Mouse (Mus musculus) hindbrain, embryonic 10.5 days (tissue): ENCODE results near the gene Gm10260. TPM values are rescaled to one million over a fixed set of nuclear protein-coding genes. Genes with fewer than 3 reads are reported as not detected.

Experiments used
- DNase-seq: peaks from one replicate; pipeline ENCODE4 v3.0.0-alpha.2; 2017; ENCODE audit warnings: low spot score
- H3K27ac ChIP-seq: fragments of 300-500 bp; sonication (generic); 2 replicates; pipeline ENCODE4 v1.5.1; 2016; ENCODE audit warnings: mild to moderate bottlenecking, moderate library complexity
- H3K27me3 ChIP-seq: fragments of 300-500 bp; sonication (generic); 2 replicates; pipeline ENCODE4 v1.6.1; 2016; ENCODE audit warnings: mild to moderate bottlenecking; ENCODE audit not compliant: poor library complexity, insufficient read depth, severe bottlenecking
- H3K36me3 ChIP-seq: fragments of 300-500 bp; sonication (generic); 2 replicates; pipeline ENCODE4 v1.6.1; 2016; ENCODE audit warnings: mild to moderate bottlenecking, moderate library complexity
- H3K4me1 ChIP-seq: fragments of 300-500 bp; sonication (generic); replicated peaks from 2 replicates; pipeline ENCODE4 v1.6.1; 2016; ENCODE audit warnings: mild to moderate bottlenecking
- H3K4me3 ChIP-seq: fragments of 300-500 bp; sonication (generic); 2 replicates; pipeline ENCODE4 v1.5.1; 2016; ENCODE audit warnings: mild to moderate bottlenecking, moderate library complexity
- H3K9me3 ChIP-seq: fragments of 300-500 bp; sonication (generic); 2 replicates; pipeline ENCODE4 v1.6.1; 2016; ENCODE audit warnings: mild to moderate bottlenecking, moderate library complexity
- WGBS: fragments of 180-500 bp; shearing (Covaris S2); methylation state at CpG from one replicate; pipeline ENCODE4 v1.1.7; 2016; 5-methylcytosine and 5-hydroxymethylcytosine counted together
- polyA plus RNA-seq: library from polyadenylated mRNA; unstranded; fragments of >200 nt; fragmentation: Nextera tagmentation; extraction: Ambion mirVana; gene quantifications from 2 replicates; pipeline ENCODE4 v1.2.1, GENCODE M21; 2016

Gene Gm10260
- polyA plus RNA-seq, 1 experiment from 2014 or later = 3.7 TPM

DNA sequence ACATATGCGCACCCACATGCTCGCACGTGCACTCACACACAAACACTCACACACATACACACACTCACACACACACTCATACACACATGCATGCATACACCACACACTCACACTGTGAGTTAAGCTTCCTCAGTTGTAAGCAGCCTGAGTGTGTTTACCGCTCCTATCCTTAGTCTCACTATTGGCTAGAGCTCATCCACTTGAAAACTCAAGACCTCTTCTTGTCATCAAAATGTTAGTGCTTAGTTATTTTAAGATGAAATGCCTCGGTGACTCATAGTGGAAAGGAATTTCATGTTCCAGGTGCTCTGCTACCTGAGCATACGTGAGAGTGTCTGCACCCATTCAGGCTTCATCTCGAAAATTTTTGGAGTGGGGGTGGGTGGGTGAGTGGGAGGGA lies 21.2 kb upstream of the Gm10260 start:
- no peak overlapping the region for H3K27ac ChIP-seq
- DNase-seq = no peak
- H3K9me3 ChIP-seq = no peaks in the 10 kb centered on the region
- no peak overlapping the region for H3K4me3 ChIP-seq
- peaks cover 5% of the 10 kb centered on the region; the same call in 1 of the 2 replicates for H3K27me3 ChIP-seq
- 89% methylated on average over 7 of the region's 7 CpGs for WGBS
- H3K36me3 ChIP-seq = no peaks in the 10 kb centered on the region
- H3K4me1 ChIP-seq = peaks cover 20% of the 10 kb centered on the region

- WGBS = 80% methylated on average over 2 of the region's 2 CpGs
- H3K27ac ChIP-seq = no peak overlapping the region
- H3K4me1 ChIP-seq = peaks cover 19% of the 10 kb centered on the region
- peaks cover 5% of the 10 kb centered on the region; the same call in 1 of the 2 replicates for H3K27me3 ChIP-seq
- no peak for DNase-seq
- H3K4me3 ChIP-seq = no peak overlapping the region
- no peaks in the 10 kb centered on the region for H3K36me3 ChIP-seq
- H3K9me3 ChIP-seq = no peaks in the 10 kb centered on the region
Observed at GRCm38 (mm10) chr13:97780556-97780955, 20.1 kb upstream of the Gm10260 start.

GRCm38 (mm10) chr13:97779657-97780445 lies 19.4 kb upstream of the Gm10260 start:
- H3K4me1 ChIP-seq = peaks cover 19% of the 10 kb centered on the region
- peaks cover 5% of the 10 kb centered on the region; the same call in 1 of the 2 replicates for H3K27me3 ChIP-seq
- DNase-seq = no peak
- no peaks in the 10 kb centered on the region for H3K36me3 ChIP-seq
- 88% methylated on average over 8 of the region's 8 CpGs for WGBS
- H3K27ac ChIP-seq = no peak overlapping the region
- no peak overlapping the region for H3K4me3 ChIP-seq
- H3K9me3 ChIP-seq = no peaks in the 10 kb centered on the region

GRCm38 (mm10) chr13:97778698-97779194 lies 18.3 kb upstream of the Gm10260 start:
- peaks cover 23% of the 10 kb centered on the region for H3K4me1 ChIP-seq
- no peaks in the 10 kb centered on the region for H3K9me3 ChIP-seq
- no peaks in the 10 kb centered on the region for H3K36me3 ChIP-seq
- WGBS = 89% methylated on average over 5 of the region's 5 CpGs
- H3K27me3 ChIP-seq = peaks cover 5% of the 10 kb centered on the region; the same call in 1 of the 2 replicates
- DNase-seq = no peak
- peak overlapping the region; percentile 23; the same call in 1 of the 2 replicates for H3K27ac ChIP-seq
- H3K4me3 ChIP-seq = no peak overlapping the region

GRCm38 (mm10) chr13:97777667-97778066 lies 17.2 kb upstream of the Gm10260 start:
- Histone ChIP-seq H3K4me1 (peaks cover 23% of the 10 kb centered on the region), H3K4me3 (no peak overlapping the region), H3K27me3 (peaks cover 5% of the 10 kb centered on the region; the same call in 1 of the 2 replicates), H3K9me3 (no peaks in the 10 kb centered on the region), H3K27ac (no peak overlapping the region), H3K36me3 (no peaks in the 10 kb centered on the region)
- WGBS = 81% methylated on average over 2 of the region's 2 CpGs
- no peak for DNase-seq

- DNase-seq = no peak
- Histone ChIP-seq H3K4me1 (peaks cover 16% of the 10 kb centered on the region), H3K4me3 (no peak overlapping the region), H3K27ac (no peak overlapping the region), H3K9me3 (peaks cover 5% of the 10 kb centered on the region; the same call in 1 of the 2 replicates), H3K36me3 (no peaks in the 10 kb centered on the region), H3K27me3 (peaks cover 5% of the 10 kb centered on the region; the same call in 1 of the 2 replicates)
- 51% methylated on average over 3 of the region's 3 CpGs for WGBS
Observed at GRCm38 (mm10) chr13:97776702-97777101, 16.3 kb upstream of the Gm10260 start.

DNA sequence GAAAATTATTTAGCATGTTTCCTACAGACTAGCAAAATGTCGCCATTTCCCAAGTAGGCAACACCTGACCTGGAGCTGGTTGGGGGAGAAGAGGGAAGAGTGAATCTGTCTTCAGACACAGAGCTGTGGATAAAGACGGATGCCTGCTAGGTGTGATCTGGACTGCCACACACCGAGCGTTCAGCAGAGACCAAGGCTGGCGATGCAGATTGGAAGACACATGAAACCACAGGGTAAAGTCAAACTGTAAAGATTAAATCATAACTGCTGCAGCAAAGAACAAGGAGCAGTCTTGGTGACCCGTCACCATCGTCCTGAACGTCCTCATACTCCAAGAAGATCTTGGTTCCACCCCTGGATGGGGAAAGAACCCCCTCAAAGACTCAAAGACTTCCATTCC lies 15.5 kb upstream of the Gm10260 start:
- peaks cover 16% of the 10 kb centered on the region for H3K4me1 ChIP-seq
- WGBS = 95% methylated on average over 8 of the region's 8 CpGs
- H3K27ac ChIP-seq = peak overlapping the region; percentile 17; the same call in 1 of the 2 replicates
- DNase-seq = no peak
- peaks cover 6% of the 10 kb centered on the region; the same call in 1 of the 2 replicates for H3K9me3 ChIP-seq
- H3K4me3 ChIP-seq = no peak overlapping the region
- H3K27me3 ChIP-seq = peaks cover 4% of the 10 kb centered on the region; the same call in 1 of the 2 replicates
- H3K36me3 ChIP-seq = no peaks in the 10 kb centered on the region

DNA sequence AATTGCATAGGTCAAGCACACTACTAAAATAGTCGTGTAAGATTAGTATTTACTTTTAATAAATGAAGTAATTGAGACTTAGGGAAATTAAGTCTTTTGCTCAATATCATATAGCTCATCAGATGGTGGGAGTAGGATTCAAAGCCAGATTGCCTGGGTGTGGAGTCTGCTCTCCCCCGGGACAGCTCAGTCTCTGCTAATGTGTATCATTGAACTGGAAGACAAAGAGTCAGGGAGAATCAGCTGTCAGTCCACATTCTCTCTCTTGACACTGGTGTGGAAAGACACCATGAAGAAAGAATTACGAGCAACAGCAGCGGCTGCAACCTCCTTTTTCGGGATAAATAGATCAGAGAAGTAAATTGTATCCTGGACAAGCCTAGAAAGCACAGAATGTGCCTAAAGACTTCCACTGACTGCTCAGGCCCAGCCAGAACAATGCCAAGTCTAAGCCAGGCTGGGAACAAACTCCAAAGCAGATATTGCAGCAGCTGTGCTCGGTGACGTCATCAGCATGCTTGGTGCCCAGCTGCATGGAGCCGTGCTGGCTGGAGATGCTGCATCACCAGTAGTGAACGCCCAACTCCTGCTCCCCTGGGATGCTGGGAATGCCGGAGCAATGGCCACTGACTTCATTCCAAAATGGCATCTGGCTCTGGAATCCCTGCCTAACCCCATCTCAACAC lies 14.5 kb upstream of the Gm10260 start:
- no peak overlapping the region for H3K4me3 ChIP-seq
- no peaks in the 10 kb centered on the region for H3K27me3 ChIP-seq
- peaks cover 6% of the 10 kb centered on the region; the same call in 1 of the 2 replicates for H3K9me3 ChIP-seq
- peak overlapping the region; percentile 84 for H3K27ac ChIP-seq
- peaks cover 16% of the 10 kb centered on the region for H3K4me1 ChIP-seq
- DNase-seq = peak; percentile 66
- WGBS = 51% methylated on average over 10 of the region's 10 CpGs
- H3K36me3 ChIP-seq = no peaks in the 10 kb centered on the region

DNA sequence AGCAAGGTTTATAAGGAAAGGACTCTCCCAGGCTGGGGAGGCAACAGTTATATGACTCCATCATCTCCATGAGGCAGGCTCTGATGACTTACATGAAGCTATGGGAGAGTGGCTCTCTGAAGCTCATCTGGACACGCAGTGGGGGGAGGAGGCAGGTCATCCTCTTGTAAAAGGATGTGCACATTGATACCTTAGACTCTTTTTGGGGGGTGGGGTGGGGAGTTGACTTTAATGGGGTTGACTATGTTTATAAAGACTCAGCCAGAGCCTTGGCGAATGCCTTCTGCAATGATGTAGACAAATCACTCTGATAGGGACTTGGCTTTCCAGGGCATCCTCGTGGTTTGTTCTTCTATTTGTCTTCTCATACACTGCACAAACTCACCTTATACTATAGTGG lies 8.8 kb upstream of the Gm10260 start:
- no peak overlapping the region for H3K4me3 ChIP-seq
- DNase-seq = no peak
- peaks cover 6% of the 10 kb centered on the region; the same call in 1 of the 2 replicates for H3K9me3 ChIP-seq
- no peak overlapping the region for H3K27ac ChIP-seq
- peaks cover under 1% of the 10 kb centered on the region; the same call in 1 of the 2 replicates for H3K4me1 ChIP-seq
- 87% methylated on average over 3 of the region's 3 CpGs for WGBS
- no peaks in the 10 kb centered on the region for H3K27me3 ChIP-seq
- no peaks in the 10 kb centered on the region for H3K36me3 ChIP-seq

DNA sequence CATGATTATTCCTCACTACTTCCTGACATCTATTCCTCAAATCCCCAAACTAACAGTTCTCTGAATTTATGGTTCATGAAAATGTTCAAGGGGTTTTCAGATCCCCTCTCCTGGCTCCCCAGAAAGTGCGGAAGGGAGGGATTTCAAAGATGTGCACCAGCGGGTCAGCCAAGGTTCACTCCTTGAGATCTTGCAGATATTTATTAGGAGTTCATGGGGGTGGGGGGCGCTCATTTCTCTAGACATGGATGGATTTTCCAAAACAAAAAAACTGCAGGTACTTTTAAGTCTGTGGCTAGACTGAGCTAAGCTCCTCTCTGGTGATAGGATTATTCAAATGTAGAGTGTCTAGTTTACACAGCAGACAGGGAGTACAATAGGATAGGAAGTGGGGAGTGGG lies 8.4 kb upstream of the Gm10260 start:
- Histone ChIP-seq H3K4me1 (peaks cover 4% of the 10 kb centered on the region), H3K36me3 (no peaks in the 10 kb centered on the region), H3K4me3 (no peak overlapping the region), H3K27me3 (no peaks in the 10 kb centered on the region), H3K27ac (no peak overlapping the region), H3K9me3 (peaks cover 6% of the 10 kb centered on the region; the same call in 1 of the 2 replicates)
- no peak for DNase-seq
- 83% methylated on average over 3 of the region's 3 CpGs for WGBS

DNA sequence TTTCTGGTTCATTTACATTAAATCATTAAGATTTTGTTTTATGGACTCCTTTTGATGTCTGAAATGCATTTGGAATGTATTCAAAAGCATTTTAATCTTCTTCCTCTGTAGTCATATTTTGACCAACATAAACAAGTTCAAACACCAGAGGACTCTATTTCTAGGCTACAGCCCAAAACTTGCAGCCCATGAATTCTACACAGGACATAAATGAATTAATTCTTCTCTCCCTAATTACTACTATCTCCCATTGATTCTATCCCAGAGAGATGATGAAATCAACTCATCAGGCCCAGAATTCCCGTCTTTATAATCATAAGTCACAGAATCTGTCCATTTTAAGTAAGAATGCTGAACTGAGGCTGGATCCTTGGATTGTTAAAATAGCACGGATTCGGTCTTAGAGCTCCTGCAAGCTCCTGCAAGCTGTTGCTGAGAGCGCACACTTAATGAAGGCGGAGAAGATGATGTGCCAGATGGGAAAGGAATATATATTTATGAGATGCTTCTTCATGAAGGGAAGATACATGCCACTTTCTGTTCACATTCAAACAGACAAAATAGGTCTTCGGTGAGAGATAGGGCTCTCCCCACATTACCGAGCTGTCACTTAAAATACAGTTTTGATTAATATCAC lies 7.7 kb upstream of the Gm10260 start:
- Histone ChIP-seq H3K9me3 (peaks cover 6% of the 10 kb centered on the region; the same call in 1 of the 2 replicates), H3K27me3 (no peaks in the 10 kb centered on the region), H3K27ac (no peak overlapping the region), H3K4me1 (peaks cover 10% of the 10 kb centered on the region), H3K36me3 (no peaks in the 10 kb centered on the region), H3K4me3 (no peak overlapping the region)
- WGBS = 87% methylated on average over 7 of the region's 7 CpGs
- DNase-seq = no peak

- 90% methylated on average over 3 of the region's 3 CpGs for WGBS
- H3K27me3 ChIP-seq = no peaks in the 10 kb centered on the region
- no peak overlapping the region for H3K4me3 ChIP-seq
Observed at GRCm38 (mm10) chr13:97766600-97766999, 6.2 kb upstream of the Gm10260 start.

More at GRCm38 (mm10) chr13:97766600-97766999, 6.2 kb upstream of the Gm10260 start:
- Histone ChIP-seq H3K4me1 (peaks cover 10% of the 10 kb centered on the region), H3K36me3 (no peaks in the 10 kb centered on the region), H3K27ac (no peak overlapping the region), H3K9me3 (0 out of 2 replicates have a peak, but pooled peaks cover under 1% of the 10 kb centered on the region)
- DNase-seq = no peak
